12 mouse cellular contexts compared by ENCODE assay signal in the genomic region with DNA sequence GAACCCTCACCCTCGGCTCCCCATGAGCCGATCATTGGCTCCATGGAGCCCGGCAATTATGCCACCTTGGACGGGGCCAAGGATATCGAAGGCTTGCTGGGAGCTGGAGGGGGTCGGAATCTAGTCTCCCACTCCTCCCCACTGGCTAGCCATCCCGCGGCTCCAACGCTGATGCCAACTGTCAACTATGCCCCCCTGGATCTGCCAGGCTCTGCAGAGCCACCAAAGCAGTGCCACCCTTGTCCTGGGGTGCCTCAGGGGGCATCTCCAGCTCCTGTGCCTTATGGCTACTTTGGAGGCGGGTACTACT. TPM values are rescaled to one million over a fixed set of nuclear protein-coding genes. Genes with fewer than 3 reads are reported as not detected.
DNase-seq lines count a peak whose midpoint lies in the region; ATAC-seq and TF ChIP-seq lines count a peak whose summit lies in the region.
"Had no signal": no experiment of that assay in that cellular context is flagged by ENCODE, and none has a peak within 500 bp of the region (broad histone marks: within the 10 kb centered on the region; RNA-seq: fewer than 3 reads in every experiment).

No protein-coding gene starts in this region.

- H3K4me2 ChIP-seq in kidney, postnatal 0 days (ENCODE audit: low read length), result peak overlapping the region; percentile 37
- H3K4me2 ChIP-seq in embryonic facial prominence, embryonic 11.5 days (ENCODE audit: low read depth, low read length), result 0 out of 2 replicates have a peak overlapping the region, but pooled peaks have one; percentile 2
- peak overlapping the region; percentile 38 for H3K4me2 ChIP-seq in forebrain, embryonic 15.5 days (replicated peaks)
- peak overlapping the region; percentile 30 for H3K4me2 ChIP-seq in midbrain, embryonic 15.5 days

- no peak overlapping the region for H3K9ac ChIP-seq in kidney, postnatal 0 days (ENCODE audit: low read depth, low read length)
- no peak overlapping the region for H3K9ac ChIP-seq in embryonic facial prominence, embryonic 11.5 days (replicated peaks; ENCODE audit: low read length)
- H3K9ac ChIP-seq in forebrain, embryonic 15.5 days (replicated peaks), result peak overlapping the region; percentile 15; the same call in 1 of the 2 replicates
- no peak overlapping the region for H3K9ac ChIP-seq in midbrain, embryonic 15.5 days

- H3K36me3 ChIP-seq in kidney, postnatal 0 days (ENCODE audit: insufficient read depth, low read length), result no peaks in the 10 kb centered on the region
- H3K36me3 ChIP-seq in kidney, adult 2 months (ENCODE audit: control insufficient read depth, insufficient read depth, low read length), result no peaks in the 10 kb centered on the region
- no peaks in the 10 kb centered on the region for H3K36me3 ChIP-seq in embryonic facial prominence, embryonic 11.5 days (replicated peaks; ENCODE audit: control insufficient read depth, insufficient read depth, low read depth, low read length)
- no peaks in the 10 kb centered on the region for H3K36me3 ChIP-seq in forebrain, embryonic 15.5 days
- no peaks in the 10 kb centered on the region for H3K36me3 ChIP-seq in midbrain, embryonic 15.5 days (replicated peaks)

- H3K27ac ChIP-seq in kidney, postnatal 0 days, result no peak overlapping the region
- H3K27ac ChIP-seq in kidney, adult 2 months (ENCODE audit: insufficient read depth, low read depth, low read length), result no peak overlapping the region
- no peak overlapping the region for H3K27ac ChIP-seq in embryonic facial prominence, embryonic 11.5 days (replicated peaks; ENCODE audit: low read depth, low read length)
- H3K27ac ChIP-seq in forebrain, embryonic 15.5 days (replicated peaks), result no peak overlapping the region
- no peak overlapping the region for H3K27ac ChIP-seq in midbrain, embryonic 15.5 days

- H3K9me3 ChIP-seq in kidney, postnatal 0 days (replicated peaks; ENCODE audit: low read length), result no peaks in the 10 kb centered on the region
- H3K9me3 ChIP-seq in embryonic facial prominence, embryonic 11.5 days (replicated peaks; ENCODE audit: control insufficient read depth, low read length), result no peaks in the 10 kb centered on the region
- H3K9me3 ChIP-seq in forebrain, embryonic 15.5 days, result no peaks in the 10 kb centered on the region
- H3K9me3 ChIP-seq in midbrain, embryonic 15.5 days, result no peaks in the 10 kb centered on the region

- H3K4me3 ChIP-seq in kidney, postnatal 0 days (replicated peaks; ENCODE audit: low read depth, low read length), result peak overlapping the region; percentile 17; the same call in 1 of the 2 replicates
- no peak overlapping the region for H3K4me3 ChIP-seq in kidney, adult 2 months (ENCODE audit: insufficient read depth, low read depth, low read length)
- no peak overlapping the region for H3K4me3 ChIP-seq in embryonic facial prominence, embryonic 11.5 days (ENCODE audit: low read depth, low read length)
- peak overlapping the region; percentile 32 for H3K4me3 ChIP-seq in forebrain, embryonic 15.5 days
- H3K4me3 ChIP-seq in midbrain, embryonic 15.5 days, result peak overlapping the region; percentile 8; the same call in 1 of the 2 replicates

- WGBS in kidney, postnatal 0 days, result 2% methylated on average over 10 of the region's 10 CpGs
- 2% methylated on average over 10 of the region's 10 CpGs for WGBS in kidney, adult 2 months
- WGBS in embryonic facial prominence, embryonic 11.5 days, result 0% methylated on average over 10 of the region's 10 CpGs
- 2% methylated on average over 10 of the region's 10 CpGs for WGBS in forebrain, embryonic 15.5 days
- 2% methylated on average over 10 of the region's 10 CpGs for WGBS in midbrain, embryonic 15.5 days

- H3K4me1 ChIP-seq in kidney, postnatal 0 days (replicated peaks; ENCODE audit: insufficient read depth, low read length), result no peaks in the 10 kb centered on the region; the same call in 1 of the 2 replicates
- no peaks in the 10 kb centered on the region for H3K4me1 ChIP-seq in kidney, adult 2 months (ENCODE audit: control insufficient read depth, insufficient read depth, low read length)
- H3K4me1 ChIP-seq in embryonic facial prominence, embryonic 11.5 days (ENCODE audit: control insufficient read depth, insufficient read depth, low read length), result no peaks in the 10 kb centered on the region
- 0 out of 2 replicates have a peak, but pooled peaks cover 3% of the 10 kb centered on the region for H3K4me1 ChIP-seq in forebrain, embryonic 15.5 days
- H3K4me1 ChIP-seq in midbrain, embryonic 15.5 days, result peaks cover 3% of the 10 kb centered on the region; the same call in 1 of the 2 replicates

- DNase-seq in kidney, postnatal 0 days (ENCODE audit: low spot score), result no peak
- DNase-seq in kidney, adult 2 months, result no peak
- no peak for DNase-seq in embryonic facial prominence, embryonic 11.5 days (ENCODE audit: low spot score)
- DNase-seq in layer of hippocampus, postnatal 14 days (ENCODE audit: low spot score in 2 of 2), result no peak
- no peak for DNase-seq in left cerebral cortex, adult 18-20 months (ENCODE audit: low spot score in 2 of 2)
- DNase-seq: gastrocnemius, postnatal 36 days; layer of hippocampus, adult 9-11 months; lung, postnatal 4 days had no signal

- ATAC-seq in kidney, postnatal 0 days (replicated peaks; ENCODE audit: low FRiP score, low read depth), result no peak
- ATAC-seq in embryonic facial prominence, embryonic 11.5 days (replicated peaks; ENCODE audit: insufficient number of reproducible peaks, low FRiP score, low TSS enrichment, low read depth), result no peak
- ATAC-seq in forebrain, embryonic 15.5 days (replicated peaks), result no peak
- ATAC-seq in midbrain, embryonic 15.5 days (replicated peaks), result no peak
- no peak for ATAC-seq in granulocyte monocyte progenitor cell, adult 5-6 weeks (replicated peaks; ENCODE audit: poor library complexity, severe bottlenecking)
- ATAC-seq: Patski had no signal

- H3K27me3 ChIP-seq in kidney, postnatal 0 days (ENCODE audit: insufficient read depth, low read length), result peaks cover 96% of the 10 kb centered on the region
- H3K27me3 ChIP-seq in kidney, adult 2 months (replicated peaks; ENCODE audit: control insufficient read depth, insufficient read depth, low read length), result peaks cover 14% of the 10 kb centered on the region
- H3K27me3 ChIP-seq in embryonic facial prominence, embryonic 11.5 days (ENCODE audit: control insufficient read depth, insufficient read depth, low read length), result peaks cover 94% of the 10 kb centered on the region
- H3K27me3 ChIP-seq in forebrain, embryonic 15.5 days, result peaks cover 99% of the 10 kb centered on the region
- H3K27me3 ChIP-seq in midbrain, embryonic 15.5 days (replicated peaks), result peaks cover 98% of the 10 kb centered on the region

- no peak for TF ChIP-seq POLR2A in kidney, adult 2 months (IDR thresholded peaks at IDR 0.05; ENCODE audit: low read depth, low read length)

- no peak for TF ChIP-seq CTCF in kidney, postnatal 0 days (IDR thresholded peaks at IDR 0.05; ENCODE audit: low read depth)
- no peak for TF ChIP-seq CTCF in kidney, adult 2 months (conservative IDR thresholded peaks at IDR 0.05; ENCODE audit: insufficient read depth, insufficient read length, low read depth, low read length)

RNA-seq across cellular contexts. Expression of gene Hoxb13, which starts 0.2 kb away (rescaled TPM):
- polyA plus RNA-seq in kidney, postnatal 0 days (2015; fragmentation: Nextera tagmentation; extraction: Ambion mirVana), result not detected in 2 replicates
- polyA plus RNA-seq in kidney, adult 2 months (2012; rRNA removed), result not detected in 2 replicates
- polyA plus RNA-seq in embryonic facial prominence, embryonic 11.5 days (2014; fragmentation: Nextera tagmentation; extraction: Ambion mirVana), result not detected in 2 replicates
- polyA plus RNA-seq in forebrain, embryonic 15.5 days (2015; fragmentation: Nextera tagmentation; extraction: Ambion mirVana), result not detected in 2 replicates
- not detected in 2 replicates for polyA plus RNA-seq in midbrain, embryonic 15.5 days (2015; fragmentation: Nextera tagmentation; extraction: Ambion mirVana)
- total RNA-seq in granulocyte monocyte progenitor cell, adult 5-6 weeks (2014; fragmentation: Nextera tagmentation), result not detected in 2 replicates
- not detected in 2 replicates for total RNA-seq in granulocyte monocyte progenitor cell, adult 5-6 weeks (2017)
- not detected for total RNA-seq in layer of hippocampus, postnatal 14 days (2021)
- total RNA-seq in left cerebral cortex, adult 18-20 months (2021), result not detected
- total RNA-seq: gastrocnemius, postnatal 36 days had no signal

Comparison
In these comparisons a context has a peak if more than half of its experiments do, and no peak if none do; other contexts are left out.
1. H3K4me3 ChIP-seq: peak in kidney, postnatal 0 days (single experiment), forebrain, embryonic 15.5 days (single experiment) and midbrain, embryonic 15.5 days (single experiment); none in kidney, adult 2 months (single experiment) and embryonic facial prominence, embryonic 11.5 days (single experiment).
2. Peak in every context shown above with its lines, with median percentiles within 50 percentile points of each other: H3K4me2 ChIP-seq.